Mouse (Mus musculus): ENCODE data around the gene Car11. TPM values are rescaled to one million over a fixed set of nuclear protein-coding genes. Genes with fewer than 3 reads are reported as not detected.

Car11 gene
- polyA plus RNA-seq, 1 experiment from 2014 or later: 9.8 TPM

- WGBS: 95% methylated on average over 9 of the region's 9 CpGs
- Histone ChIP-seq H3K27ac (ENCODE audit: low read length) (no peak overlapping the region), H3K9me3 (replicated peaks; ENCODE audit: control insufficient read depth, low read length) (no peaks in the 10 kb centered on the region), H3K27me3 (ENCODE audit: control insufficient read depth, insufficient read depth, low read length) (no peaks in the 10 kb centered on the region), H3K4me1 (ENCODE audit: control insufficient read depth, insufficient read depth, low read length) (peaks cover 16% of the 10 kb centered on the region), H3K4me2 (ENCODE audit: low read depth, low read length) (no peak overlapping the region), H3K9ac (ENCODE audit: low read length) (no peak overlapping the region), H3K4me3 (replicated peaks; ENCODE audit: low read length) (no peak overlapping the region), H3K36me3 (ENCODE audit: control insufficient read depth, insufficient read depth, low read length) (no peaks in the 10 kb centered on the region)
- ATAC-seq (ENCODE audit: insufficient read depth, low FRiP score): no peak
Observed at GRCm38 (mm10) chr7:45668921-45669320, 30.7 kb upstream of the Car11 start.

DNA sequence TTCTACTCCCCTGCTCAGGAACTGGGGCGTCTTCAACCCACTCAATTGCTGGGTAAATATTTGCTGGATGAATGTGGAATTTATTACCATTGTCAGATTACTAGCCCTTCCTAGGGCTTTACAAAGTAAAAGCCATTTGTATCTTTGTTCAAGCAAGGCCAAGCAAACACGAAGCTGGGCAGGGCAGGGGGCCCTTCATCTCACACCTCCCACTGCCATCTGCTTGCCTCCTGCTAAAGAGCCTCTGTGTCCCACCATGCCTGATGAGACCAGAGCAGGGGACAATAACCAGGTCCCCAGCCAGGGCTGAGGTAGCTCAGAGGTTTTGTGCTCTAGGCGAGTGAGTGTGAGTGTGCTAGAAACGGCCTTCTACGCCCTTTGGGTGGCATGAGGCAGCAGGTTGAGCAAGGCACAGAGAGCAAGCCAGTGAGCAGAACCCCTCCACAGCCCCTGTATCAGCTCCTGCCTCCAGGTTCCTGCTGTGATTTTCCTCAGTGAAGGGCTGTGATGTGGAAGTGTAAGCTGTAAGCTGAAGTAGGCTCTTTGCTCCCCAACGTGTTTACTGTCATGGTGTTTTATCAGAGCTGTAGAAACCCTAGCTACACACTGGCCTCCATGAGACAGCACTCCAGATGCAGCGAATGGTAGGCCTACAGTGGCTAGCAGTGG is 21.9 kb upstream of the Car11 start:
- H3K4me1 ChIP-seq (ENCODE audit: control insufficient read depth, insufficient read depth, low read length): peaks cover 7% of the 10 kb centered on the region
- H3K27me3 ChIP-seq (ENCODE audit: control insufficient read depth, insufficient read depth, low read length): no peaks in the 10 kb centered on the region
- no peaks in the 10 kb centered on the region for H3K9me3 ChIP-seq (replicated peaks; ENCODE audit: control insufficient read depth, low read length)
- no peaks in the 10 kb centered on the region for H3K36me3 ChIP-seq (ENCODE audit: control insufficient read depth, insufficient read depth, low read length)
- H3K4me3 ChIP-seq (replicated peaks; ENCODE audit: low read length): no peak overlapping the region
- H3K9ac ChIP-seq (ENCODE audit: low read length): peak overlapping the region; percentile 33; the same call in 1 of the 2 replicates
- H3K4me2 ChIP-seq (ENCODE audit: low read depth, low read length): no peak overlapping the region
- peak overlapping the region; percentile 70 for H3K27ac ChIP-seq (ENCODE audit: low read length)
- peak; percentile 33; the same call in 1 of the 2 replicates for ATAC-seq (ENCODE audit: insufficient read depth, low FRiP score)
- 59% methylated on average over 7 of the region's 7 CpGs for WGBS

GRCm38 (mm10) chr7:45678513-45678912 is 21.1 kb upstream of the Car11 start:
- Histone ChIP-seq H3K36me3 (ENCODE audit: control insufficient read depth, insufficient read depth, low read length) (no peaks in the 10 kb centered on the region), H3K9ac (ENCODE audit: low read length) (0 out of 2 replicates have a peak overlapping the region, but pooled peaks have one; percentile 33), H3K4me3 (replicated peaks; ENCODE audit: low read length) (no peak overlapping the region), H3K9me3 (replicated peaks; ENCODE audit: control insufficient read depth, low read length) (no peaks in the 10 kb centered on the region), H3K4me2 (ENCODE audit: low read depth, low read length) (no peak overlapping the region), H3K27ac (ENCODE audit: low read length) (peak overlapping the region; percentile 70; the same call in 1 of the 2 replicates), H3K4me1 (ENCODE audit: control insufficient read depth, insufficient read depth, low read length) (peaks cover 10% of the 10 kb centered on the region), H3K27me3 (ENCODE audit: control insufficient read depth, insufficient read depth, low read length) (no peaks in the 10 kb centered on the region)
- 87% methylated on average over 14 of the region's 14 CpGs for WGBS
- ATAC-seq (ENCODE audit: insufficient read depth, low FRiP score): no peak

- H3K27me3 ChIP-seq (ENCODE audit: control insufficient read depth, insufficient read depth, low read length): no peaks in the 10 kb centered on the region
- H3K4me2 ChIP-seq (ENCODE audit: low read depth, low read length): no peak overlapping the region
- 63% methylated on average over 14 of the region's 14 CpGs for WGBS
- peak; percentile 67; the same call in 1 of the 2 replicates for ATAC-seq (ENCODE audit: insufficient read depth, low FRiP score)
- no peaks in the 10 kb centered on the region for H3K36me3 ChIP-seq (ENCODE audit: control insufficient read depth, insufficient read depth, low read length)
- H3K9ac ChIP-seq (ENCODE audit: low read length): peak overlapping the region; percentile 2; the same call in 1 of the 2 replicates
- peak overlapping the region; percentile 75 for H3K27ac ChIP-seq (ENCODE audit: low read length)
- no peak overlapping the region for H3K4me3 ChIP-seq (replicated peaks; ENCODE audit: low read length)
- peaks cover 13% of the 10 kb centered on the region for H3K4me1 ChIP-seq (ENCODE audit: control insufficient read depth, insufficient read depth, low read length)
- no peaks in the 10 kb centered on the region for H3K9me3 ChIP-seq (replicated peaks; ENCODE audit: control insufficient read depth, low read length)
Observed at GRCm38 (mm10) chr7:45679966-45680621, 19.5 kb upstream of the Car11 start.

DNA sequence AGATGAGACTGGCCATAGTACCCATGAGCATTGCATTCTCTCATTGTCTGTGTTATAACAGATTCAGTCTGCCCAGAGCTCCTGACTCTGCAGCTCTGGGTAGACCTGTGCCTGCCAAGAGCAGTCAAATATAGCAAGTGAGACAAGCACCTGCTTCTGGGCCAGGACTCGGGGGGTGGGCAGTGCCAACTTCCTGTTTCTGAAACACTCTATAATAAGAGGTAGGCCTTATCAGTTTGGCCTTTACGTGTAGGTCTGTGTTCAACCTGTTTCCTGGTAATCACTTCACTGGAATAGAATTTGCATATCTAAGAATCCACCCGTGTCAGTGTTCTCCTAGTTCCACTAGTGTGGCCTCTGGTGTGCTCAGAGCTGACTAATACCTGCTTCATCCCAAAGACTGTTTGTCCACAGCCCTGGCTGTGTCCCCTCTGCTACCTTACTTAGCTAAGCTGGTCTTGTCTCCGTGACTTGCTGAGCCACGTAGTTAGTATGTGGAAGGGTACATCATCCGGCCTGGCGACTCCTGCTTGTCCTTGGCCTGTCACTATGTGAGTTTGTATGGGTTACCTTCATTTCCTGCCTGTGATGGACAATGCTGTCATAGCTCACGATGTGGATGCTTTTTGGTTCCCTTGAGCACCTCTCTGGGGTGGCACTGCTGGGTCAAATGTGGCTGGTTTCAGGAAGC is 18.5 kb upstream of the Car11 start:
- H3K36me3 ChIP-seq (ENCODE audit: control insufficient read depth, insufficient read depth, low read length): no peaks in the 10 kb centered on the region
- peak overlapping the region; percentile 75 for H3K27ac ChIP-seq (ENCODE audit: low read length)
- 75% methylated on average over 8 of the region's 8 CpGs for WGBS
- no peak overlapping the region for H3K4me3 ChIP-seq (replicated peaks; ENCODE audit: low read length)
- ATAC-seq (ENCODE audit: insufficient read depth, low FRiP score): peak; percentile 11; the same call in 1 of the 2 replicates
- H3K27me3 ChIP-seq (ENCODE audit: control insufficient read depth, insufficient read depth, low read length): no peaks in the 10 kb centered on the region
- H3K9me3 ChIP-seq (replicated peaks; ENCODE audit: control insufficient read depth, low read length): no peaks in the 10 kb centered on the region
- H3K4me1 ChIP-seq (ENCODE audit: control insufficient read depth, insufficient read depth, low read length): peaks cover 24% of the 10 kb centered on the region
- H3K9ac ChIP-seq (ENCODE audit: low read length): no peak overlapping the region
- H3K4me2 ChIP-seq (ENCODE audit: low read depth, low read length): no peak overlapping the region

- Histone ChIP-seq H3K4me2 (ENCODE audit: low read depth, low read length) (peak overlapping the region; percentile 45), H3K27ac (ENCODE audit: low read length) (peak overlapping the region; percentile 75), H3K4me1 (ENCODE audit: control insufficient read depth, insufficient read depth, low read length) (peaks cover 31% of the 10 kb centered on the region), H3K27me3 (ENCODE audit: control insufficient read depth, insufficient read depth, low read length) (no peaks in the 10 kb centered on the region), H3K36me3 (ENCODE audit: control insufficient read depth, insufficient read depth, low read length) (no peaks in the 10 kb centered on the region), H3K9ac (ENCODE audit: low read length) (peak overlapping the region; percentile 74), H3K4me3 (replicated peaks; ENCODE audit: low read length) (no peak overlapping the region), H3K9me3 (replicated peaks; ENCODE audit: control insufficient read depth, low read length) (no peaks in the 10 kb centered on the region)
- 29% methylated on average over 14 of the region's 14 CpGs for WGBS
- peak; percentile 44; the same call in 1 of the 2 replicates for ATAC-seq (ENCODE audit: insufficient read depth, low FRiP score)
Observed at GRCm38 (mm10) chr7:45682144-45683126, 17.2 kb upstream of the Car11 start.

- Histone ChIP-seq H3K4me1 (ENCODE audit: control insufficient read depth, insufficient read depth, low read length) (peaks cover 31% of the 10 kb centered on the region), H3K4me3 (replicated peaks; ENCODE audit: low read length) (no peak within 1 kb of the TSS), H3K9ac (ENCODE audit: low read length) (peak within 1 kb of the TSS; percentile 48; the same call in 1 of the 2 replicates), H3K36me3 (ENCODE audit: control insufficient read depth, insufficient read depth, low read length) (no peaks in the 10 kb centered on the region), H3K4me2 (ENCODE audit: low read depth, low read length) (no peak within 1 kb of the TSS), H3K27ac (ENCODE audit: low read length) (no peak within 1 kb of the TSS), H3K27me3 (ENCODE audit: control insufficient read depth, insufficient read depth, low read length) (no peaks in the 10 kb centered on the region), H3K9me3 (replicated peaks; ENCODE audit: control insufficient read depth, low read length) (no peaks in the 10 kb centered on the region)
- 71% methylated on average over 7 of the region's 7 CpGs for WGBS
- ATAC-seq (ENCODE audit: insufficient read depth, low FRiP score): no peak
Observed at GRCm38 (mm10) chr7:45683396-45684050, 16.1 kb upstream of the Car11 start, which contains the start of gene Ntn5. TSS of gene Ntn5 (plus strand) at chr7:45684022.

GRCm38 (mm10) chr7:45685811-45686210 is 13.8 kb upstream of the Car11 start:
- Histone ChIP-seq H3K4me2 (ENCODE audit: low read depth, low read length) (0 out of 2 replicates have a peak overlapping the region, but pooled peaks have one; percentile 10), H3K9ac (ENCODE audit: low read length) (peak overlapping the region; percentile 48; the same call in 1 of the 2 replicates), H3K36me3 (ENCODE audit: control insufficient read depth, insufficient read depth, low read length) (no peaks in the 10 kb centered on the region), H3K27me3 (ENCODE audit: control insufficient read depth, insufficient read depth, low read length) (no peaks in the 10 kb centered on the region), H3K27ac (ENCODE audit: low read length) (no peak overlapping the region), H3K4me3 (replicated peaks; ENCODE audit: low read length) (no peak overlapping the region), H3K9me3 (replicated peaks; ENCODE audit: control insufficient read depth, low read length) (no peaks in the 10 kb centered on the region), H3K4me1 (ENCODE audit: control insufficient read depth, insufficient read depth, low read length) (peaks cover 31% of the 10 kb centered on the region)
- no peak for ATAC-seq (ENCODE audit: insufficient read depth, low FRiP score)
- WGBS: 27% methylated on average over 10 of the region's 10 CpGs
